Mouse (Mus musculus): ENCODE measurements around the gene Cdca7. TPM values are rescaled to one million over a fixed set of nuclear protein-coding genes. Genes with fewer than 3 reads are reported as not detected.

The Cdca7 gene
- polyA plus RNA-seq, 2 experiments = 45.0 to 48.9 TPM

GRCm38 (mm10) chr2:72479818-72480217 lies 3.9 kb downstream of the Cdca7 start:
- Histone ChIP-seq H3K4me2 (ENCODE audit: low read depth) (peak overlapping the region; percentile 28; the same call in 1 of the 2 replicates), H3K9me3 (ENCODE audit: control insufficient read depth, low read length) (no peaks in the 10 kb centered on the region), H3K27ac (no peak overlapping the region), H3K27me3 (ENCODE audit: control insufficient read depth, insufficient read depth, low read length) (no peaks in the 10 kb centered on the region), H3K4me3 (ENCODE audit: insufficient read depth in 1 of 2, low read depth in 2 of 2, low read length in 2 of 2) (no peak overlapping the region), H3K9ac (replicated peaks) (no peak overlapping the region), H3K4me1 (replicated peaks; ENCODE audit: control insufficient read depth in 2 of 2, insufficient read depth in 2 of 2, low read length in 1 of 2) (peaks cover 12 to 23% of the 10 kb centered on the region in 2 experiments), H3K36me3 (replicated peaks; ENCODE audit: control insufficient read depth, insufficient read depth, low read depth) (peaks cover 59% of the 10 kb centered on the region)
- DNase-seq (ENCODE audit: low read depth in 3 of 3, low spot score in 3 of 3) (no peak), ATAC-seq (ENCODE audit: insufficient read depth) (no peak)
- TF ChIP-seq EP300 (IDR thresholded peaks at IDR 0.05; ENCODE audit: low read depth) = no peak
- TF ChIP-seq CTCF (IDR thresholded peaks at IDR 0.05; ENCODE audit: low read depth) = no peak
- WGBS (ENCODE audit: insufficient replicate concordance) = 76% methylated on average over 9 of the region's 9 CpGs

DNA sequence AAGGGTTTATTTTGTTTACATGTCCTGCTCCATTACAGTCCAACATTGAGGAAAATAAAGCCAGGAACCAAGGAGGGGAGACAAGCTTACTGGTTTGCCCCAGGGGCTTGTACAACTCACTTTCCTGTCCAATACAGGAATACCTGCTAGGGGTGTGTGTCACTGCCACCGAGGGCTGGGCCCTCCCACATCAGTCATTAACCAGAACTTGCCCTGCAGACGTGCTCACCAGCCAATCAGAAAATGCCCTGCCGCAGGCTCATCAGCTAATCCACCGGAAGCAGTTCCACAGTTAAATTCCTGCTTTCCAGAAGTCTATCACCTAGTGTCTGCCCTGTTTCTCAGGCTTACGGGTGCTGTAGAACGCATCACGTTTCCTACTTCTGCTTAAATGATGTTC lies 15.7 kb downstream of the Cdca7 start:
- H3K36me3 ChIP-seq (replicated peaks; ENCODE audit: control insufficient read depth, insufficient read depth, low read depth) = peaks cover 5% of the 10 kb centered on the region; the same call in 1 of the 2 replicates
- no peaks in the 10 kb centered on the region for H3K9me3 ChIP-seq (ENCODE audit: control insufficient read depth, low read length)
- ATAC-seq (ENCODE audit: insufficient read depth) (no peak), DNase-seq (ENCODE audit: low read depth in 3 of 3, low spot score in 3 of 3) (no peak)
- peaks cover 0 to 5% of the 10 kb centered on the region in 2 experiments; a peak in 2 of 4 replicates for H3K4me1 ChIP-seq (replicated peaks; ENCODE audit: control insufficient read depth in 2 of 2, insufficient read depth in 2 of 2, low read length in 1 of 2)
- H3K9ac ChIP-seq (replicated peaks) = no peak overlapping the region
- no peak for TF ChIP-seq EP300 (IDR thresholded peaks at IDR 0.05; ENCODE audit: low read depth)
- no peak for TF ChIP-seq CTCF (IDR thresholded peaks at IDR 0.05; ENCODE audit: low read depth)
- no peaks in the 10 kb centered on the region for H3K27me3 ChIP-seq (ENCODE audit: control insufficient read depth, insufficient read depth, low read length)
- H3K4me3 ChIP-seq (ENCODE audit: insufficient read depth in 1 of 2, low read depth in 2 of 2, low read length in 2 of 2) = no peak overlapping the region
- 50% methylated on average over 7 of the region's 7 CpGs for WGBS (ENCODE audit: insufficient replicate concordance)
- no peak overlapping the region for H3K27ac ChIP-seq
- no peak overlapping the region for H3K4me2 ChIP-seq (ENCODE audit: low read depth)

- 13% methylated on average over 14 of the region's 14 CpGs for WGBS (ENCODE audit: insufficient replicate concordance)
- Histone ChIP-seq H3K9me3 (ENCODE audit: control insufficient read depth, low read length) (no peaks in the 10 kb centered on the region), H3K4me3 (ENCODE audit: insufficient read depth in 1 of 2, low read depth in 2 of 2, low read length in 2 of 2) (no peak overlapping the region), H3K4me1 (replicated peaks; ENCODE audit: control insufficient read depth in 2 of 2, insufficient read depth in 2 of 2, low read length in 1 of 2) (peaks cover 0 to 5% of the 10 kb centered on the region in 2 experiments; a peak in 2 of 4 replicates), H3K27me3 (ENCODE audit: control insufficient read depth, insufficient read depth, low read length) (peaks cover under 1% of the 10 kb centered on the region; the same call in 1 of the 2 replicates), H3K27ac (no peak overlapping the region), H3K36me3 (replicated peaks; ENCODE audit: control insufficient read depth, insufficient read depth, low read depth) (no peaks in the 10 kb centered on the region), H3K4me2 (ENCODE audit: low read depth) (peak overlapping the region; percentile 45), H3K9ac (replicated peaks) (no peak overlapping the region)
- no peak for TF ChIP-seq CTCF (IDR thresholded peaks at IDR 0.05; ENCODE audit: low read depth)
- no peak for TF ChIP-seq EP300 (IDR thresholded peaks at IDR 0.05; ENCODE audit: low read depth)
- DNase-seq (ENCODE audit: low read depth in 3 of 3, low spot score in 3 of 3) (peak in 1 of 3 experiments; percentile 16), ATAC-seq (ENCODE audit: insufficient read depth) (no peak)
Measured at GRCm38 (mm10) chr2:72493039-72493438, 17.1 kb downstream of the Cdca7 start.

GRCm38 (mm10) chr2:72499074-72499721 lies 23.2 kb downstream of the Cdca7 start:
- no peak for DNase-seq (ENCODE audit: low read depth in 3 of 3, low spot score in 3 of 3)
- no peak for ATAC-seq (ENCODE audit: insufficient read depth)
- Histone ChIP-seq H3K4me3 (ENCODE audit: insufficient read depth in 1 of 2, low read depth in 2 of 2, low read length in 2 of 2) (no peak overlapping the region), H3K4me2 (ENCODE audit: low read depth) (0 out of 2 replicates have a peak overlapping the region, but pooled peaks have one; percentile 8), H3K9ac (replicated peaks) (no peak overlapping the region), H3K4me1 (replicated peaks; ENCODE audit: control insufficient read depth in 2 of 2, insufficient read depth in 2 of 2, low read length in 1 of 2) (no peaks in the 10 kb centered on the region), H3K27me3 (ENCODE audit: control insufficient read depth, insufficient read depth, low read length) (peaks cover 13% of the 10 kb centered on the region), H3K9me3 (ENCODE audit: control insufficient read depth, low read length) (no peaks in the 10 kb centered on the region), H3K36me3 (replicated peaks; ENCODE audit: control insufficient read depth, insufficient read depth, low read depth) (no peaks in the 10 kb centered on the region), H3K27ac (no peak overlapping the region)
- no peak for TF ChIP-seq EP300 (IDR thresholded peaks at IDR 0.05; ENCODE audit: low read depth)
- no peak for TF ChIP-seq CTCF (IDR thresholded peaks at IDR 0.05; ENCODE audit: low read depth)
- 12% methylated on average over 23 of the region's 23 CpGs for WGBS (ENCODE audit: insufficient replicate concordance)

DNA sequence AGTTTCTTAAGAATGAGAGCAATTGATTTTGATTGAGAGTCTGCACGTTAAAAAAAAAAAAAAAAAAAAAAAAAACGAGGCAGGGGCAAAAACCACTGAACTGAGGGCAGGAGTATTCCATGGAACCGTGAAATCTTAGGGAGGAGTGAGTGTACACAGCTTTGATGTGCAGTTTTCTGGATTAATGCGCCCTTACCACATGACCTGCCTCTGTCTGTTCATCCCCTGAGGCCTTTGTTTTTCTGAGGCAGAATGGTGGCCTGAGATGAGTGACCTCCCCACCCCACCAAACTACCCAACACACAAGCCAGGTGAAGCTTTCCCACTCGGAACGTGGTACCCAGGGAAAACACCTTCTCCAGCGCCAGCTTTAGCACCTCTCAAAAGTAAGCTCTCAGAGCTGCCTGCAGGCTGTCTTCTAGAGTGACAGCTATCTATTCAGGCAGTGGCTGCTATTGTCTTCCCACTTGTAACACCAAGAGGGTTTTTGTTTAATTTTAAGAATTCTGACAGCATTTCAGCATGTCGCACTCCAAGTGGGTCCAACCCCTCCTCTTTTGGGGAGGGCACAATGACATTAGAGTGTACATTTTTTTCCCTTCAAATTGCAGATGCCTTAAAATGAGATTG lies 23.9 kb downstream of the Cdca7 start:
- Histone ChIP-seq H3K4me2 (ENCODE audit: low read depth) (no peak overlapping the region), H3K27ac (no peak overlapping the region), H3K4me1 (replicated peaks; ENCODE audit: control insufficient read depth in 2 of 2, insufficient read depth in 2 of 2, low read length in 1 of 2) (no peaks in the 10 kb centered on the region), H3K36me3 (replicated peaks; ENCODE audit: control insufficient read depth, insufficient read depth, low read depth) (no peaks in the 10 kb centered on the region), H3K9me3 (ENCODE audit: control insufficient read depth, low read length) (no peaks in the 10 kb centered on the region), H3K4me3 (ENCODE audit: insufficient read depth in 1 of 2, low read depth in 2 of 2, low read length in 2 of 2) (no peak overlapping the region), H3K9ac (replicated peaks) (no peak overlapping the region), H3K27me3 (ENCODE audit: control insufficient read depth, insufficient read depth, low read length) (peaks cover 13% of the 10 kb centered on the region)
- TF ChIP-seq EP300 (IDR thresholded peaks at IDR 0.05; ENCODE audit: low read depth) (no peak), CTCF (IDR thresholded peaks at IDR 0.05; ENCODE audit: low read depth) (no peak)
- DNase-seq (ENCODE audit: low read depth in 3 of 3, low spot score in 3 of 3) (no peak), ATAC-seq (ENCODE audit: insufficient read depth) (no peak)
- WGBS (ENCODE audit: insufficient replicate concordance) = 25% methylated on average over 8 of the region's 8 CpGs

All from liver, embryonic 14.5 days (tissue).